Mouse (Mus musculus) telencephalon, adult 2 months (tissue): ENCODE results near the gene Srsf10.

Source experiments
- DNase-seq: peaks from one replicate; pipeline ENCODE4 v3.0.0-alpha.2; 2011; ENCODE audit warnings: low read depth, low spot score

Srsf10 gene

DNA sequence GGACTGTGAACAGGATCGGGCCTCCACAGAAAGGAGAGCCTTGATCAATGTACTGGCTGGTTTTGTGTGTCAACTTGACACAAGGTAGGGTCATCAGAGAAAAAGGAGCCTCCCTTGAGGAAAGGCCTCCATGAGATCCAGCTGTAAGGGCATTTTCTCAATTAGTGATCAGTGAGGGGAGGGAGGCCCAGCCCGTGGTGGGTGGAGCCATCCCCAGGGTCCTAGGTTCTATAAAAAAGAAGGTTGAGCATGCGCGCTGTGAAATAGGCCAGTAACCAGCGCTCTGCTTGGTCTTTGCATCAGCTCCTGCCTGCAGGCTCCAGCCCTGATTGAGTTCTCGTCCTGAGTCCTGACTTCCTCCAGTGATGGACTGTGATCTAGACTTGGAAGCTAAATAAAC, 29.0 kb downstream of the Srsf10 start:
- DNase-seq: no peak

GRCm38 (mm10) chr4:135885676-135886075, 30.1 kb downstream of the Srsf10 start:
- DNase-seq: no peak

DNA sequence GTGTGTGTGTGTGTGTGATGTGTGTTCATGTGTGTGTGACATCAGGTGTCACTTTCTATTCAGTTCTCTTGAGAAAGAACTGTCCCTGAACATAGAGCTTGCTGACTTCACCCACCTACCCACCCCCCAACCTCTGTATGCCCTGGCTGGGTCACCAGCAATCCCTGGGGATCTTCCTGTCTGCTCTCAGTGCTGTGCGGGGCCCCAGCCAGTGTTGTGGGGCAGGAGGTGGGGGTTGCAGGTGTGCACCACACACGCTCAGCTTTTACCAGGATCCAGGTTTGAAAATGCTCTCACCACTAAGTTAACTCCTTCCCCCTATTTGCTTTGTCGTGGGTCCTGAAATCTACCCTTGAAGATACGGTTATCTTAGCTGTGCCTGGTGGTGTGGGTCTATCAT, 30.6 kb downstream of the Srsf10 start:
- DNase-seq: no peak

- DNase-seq: no peak
Observed at GRCm38 (mm10) chr4:135888448-135889057, 33.0 kb downstream of the Srsf10 start.

DNA sequence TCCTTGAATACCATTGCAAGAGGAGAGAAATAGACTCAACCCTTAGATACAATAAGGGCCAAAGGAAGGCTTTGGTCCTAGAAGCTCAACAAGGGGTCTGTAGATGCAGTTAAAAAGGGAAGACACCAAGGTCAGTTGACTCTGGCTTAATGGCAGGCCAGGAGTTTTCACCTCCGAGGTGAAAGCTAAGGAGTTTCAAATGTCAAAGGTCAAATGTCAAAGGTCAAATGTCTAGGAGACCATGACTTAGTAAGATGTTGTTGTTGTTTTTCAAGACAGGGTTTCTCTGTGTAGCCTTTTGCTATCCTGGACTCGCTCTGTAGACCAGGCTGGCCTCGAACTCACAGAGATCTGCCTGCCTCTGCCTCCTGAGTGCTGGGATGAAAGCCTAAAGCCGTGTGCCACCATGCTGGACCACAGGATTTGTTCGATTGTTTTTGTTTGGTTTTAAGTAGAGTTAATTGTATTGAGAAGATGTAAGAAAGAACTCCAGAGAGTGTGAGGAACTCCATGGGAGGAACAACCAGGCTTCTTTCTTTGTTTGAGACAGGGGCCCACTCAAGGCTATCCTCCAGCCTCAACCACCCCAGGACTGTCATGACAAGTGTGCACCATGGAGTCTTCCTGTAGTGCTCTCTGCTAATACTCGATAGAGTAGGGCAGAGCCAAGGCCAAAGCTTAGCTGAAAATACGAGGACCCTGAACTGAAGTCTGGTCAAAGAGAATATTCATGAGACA, 33.8 kb downstream of the Srsf10 start:
- DNase-seq: no peak

DNA sequence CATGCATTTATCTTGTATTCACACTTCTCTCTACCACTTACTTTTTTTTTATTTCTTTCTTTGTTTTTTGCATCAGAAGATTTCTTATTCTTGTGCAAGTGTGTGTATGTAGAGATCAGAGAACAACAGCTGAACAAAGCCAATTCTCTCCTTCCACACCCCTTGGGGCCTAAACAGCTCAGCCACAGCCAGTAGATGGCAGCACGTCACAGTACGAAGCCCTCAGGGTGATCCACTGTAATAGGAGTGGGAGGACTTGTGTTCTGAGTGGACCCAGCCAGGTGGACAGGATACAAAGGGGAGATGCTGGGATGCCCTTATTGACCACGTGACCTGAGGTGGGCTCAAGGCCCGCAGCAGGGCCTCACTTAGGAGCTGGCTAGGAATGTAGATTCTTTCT, 34.3 kb downstream of the Srsf10 start:
- DNase-seq: no peak

- DNase-seq: no peak
Observed at GRCm38 (mm10) chr4:135891539-135891938, 36.0 kb downstream of the Srsf10 start.

- DNase-seq: no peak
Observed at GRCm38 (mm10) chr4:135892884-135893283, 37.3 kb downstream of the Srsf10 start.

- DNase-seq: no peak
Observed at GRCm38 (mm10) chr4:135895071-135895571, 39.6 kb downstream of the Srsf10 start, which contains the start of gene Cnr2. Gene Cnr2, plus strand, starts transcription at chr4:135895394.

DNA sequence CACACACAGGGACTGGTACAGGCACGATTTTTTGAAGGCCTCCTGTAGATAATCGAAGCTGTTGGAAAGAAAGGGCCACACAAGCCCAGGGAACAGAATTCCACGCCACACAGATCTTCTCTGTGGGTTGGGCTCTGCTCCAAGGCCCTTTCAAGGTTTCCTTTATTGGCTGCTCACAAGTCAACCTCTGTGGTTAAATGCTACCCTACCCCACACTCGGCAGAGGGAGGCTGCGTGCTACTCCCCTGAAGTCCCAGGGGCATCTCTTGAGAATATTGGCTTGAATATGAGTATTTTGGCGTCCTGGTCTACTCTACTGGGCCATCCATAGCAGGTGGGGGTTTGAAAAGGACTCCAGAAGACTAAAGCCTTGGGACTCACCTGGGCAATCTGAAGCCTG, 40.6 kb downstream of the Srsf10 start:
- DNase-seq: no peak

DNA sequence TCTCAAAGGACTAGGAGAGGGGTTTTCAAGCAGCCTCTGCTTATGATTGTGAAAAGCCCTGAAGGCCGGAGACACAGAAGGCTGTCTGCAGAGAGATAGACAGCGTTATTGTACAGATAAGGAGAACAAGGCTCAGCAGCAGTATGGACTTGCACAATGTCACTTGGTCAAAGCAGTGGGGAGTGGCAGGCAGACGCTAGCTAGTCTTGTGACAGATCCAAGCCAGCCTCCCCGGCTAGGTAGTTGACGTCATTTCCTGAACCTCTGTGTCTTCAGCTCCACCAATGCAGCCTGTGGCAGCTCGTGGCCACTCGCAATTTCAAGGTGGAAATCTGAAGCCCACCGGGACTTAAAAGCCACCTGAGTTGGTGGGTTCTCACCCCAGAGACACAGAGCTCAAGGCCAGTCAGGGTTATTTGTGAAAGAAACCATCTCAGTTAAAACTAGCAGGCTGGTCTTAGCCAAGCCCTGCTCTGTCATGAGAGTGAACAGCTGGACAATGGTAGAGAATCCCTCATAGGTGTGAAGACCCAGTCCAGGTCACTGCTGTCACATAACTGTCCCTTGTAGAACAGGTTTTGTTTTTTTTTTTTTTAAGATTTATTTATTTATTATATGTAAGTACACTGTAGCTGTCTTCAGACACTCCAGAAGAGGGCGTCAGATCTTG, 43.0 kb downstream of the Srsf10 start:
- no peak for DNase-seq

DNA sequence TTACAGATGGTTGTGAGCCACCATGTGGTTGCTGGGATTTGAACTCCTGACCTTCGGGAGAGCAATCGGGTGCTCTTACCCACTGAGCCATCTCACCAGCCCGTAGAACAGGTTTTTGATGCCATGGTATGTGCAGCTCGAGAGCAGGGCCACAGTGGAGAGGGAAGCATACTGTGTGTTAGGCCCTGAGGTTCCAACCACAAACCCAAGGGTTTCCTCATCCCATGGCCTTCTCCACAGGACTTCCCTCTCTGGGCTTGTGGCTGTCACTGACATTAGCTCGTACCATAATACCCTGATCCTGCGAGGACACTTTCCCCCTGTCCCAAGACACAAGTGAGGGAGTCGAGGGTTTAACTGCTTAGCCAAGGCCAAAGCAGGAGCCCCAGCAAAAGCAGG, 43.5 kb downstream of the Srsf10 start:
- no peak for DNase-seq

GRCm38 (mm10) chr4:135900008-135900407, 44.5 kb downstream of the Srsf10 start:
- DNase-seq: no peak

DNA sequence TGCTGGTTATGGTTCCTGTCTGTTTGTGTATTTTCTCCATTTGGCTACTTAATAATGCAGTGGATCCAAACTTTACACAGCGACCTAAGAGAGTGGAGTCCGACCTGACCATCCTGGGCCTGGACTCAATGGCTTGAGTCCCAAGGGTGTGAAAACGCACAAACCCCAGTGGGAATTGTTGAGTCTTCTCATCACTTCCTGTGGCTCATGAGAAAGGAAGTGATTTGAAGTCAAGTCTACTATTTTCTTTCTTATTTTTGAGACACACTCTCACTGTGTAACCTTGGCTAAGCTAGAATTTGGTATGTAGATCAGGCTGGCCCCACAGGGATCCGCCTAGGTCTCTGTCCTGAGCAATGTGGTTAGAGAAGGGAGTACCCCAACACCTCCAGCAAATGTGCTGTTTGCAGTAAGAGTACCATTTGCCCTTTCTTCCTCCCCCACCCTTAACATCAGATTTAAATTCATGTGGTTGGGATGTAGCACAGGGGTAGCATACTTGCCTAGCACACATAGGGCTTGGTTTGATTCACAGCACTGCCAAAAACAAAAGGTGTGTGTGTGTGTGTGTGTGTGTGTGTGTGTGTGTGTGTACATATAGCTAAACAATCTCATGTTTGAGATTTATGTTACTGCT, 47.2 kb downstream of the Srsf10 start:
- DNase-seq: no peak

GRCm38 (mm10) chr4:135904810-135905209, 49.3 kb downstream of the Srsf10 start:
- no peak for DNase-seq

DNA sequence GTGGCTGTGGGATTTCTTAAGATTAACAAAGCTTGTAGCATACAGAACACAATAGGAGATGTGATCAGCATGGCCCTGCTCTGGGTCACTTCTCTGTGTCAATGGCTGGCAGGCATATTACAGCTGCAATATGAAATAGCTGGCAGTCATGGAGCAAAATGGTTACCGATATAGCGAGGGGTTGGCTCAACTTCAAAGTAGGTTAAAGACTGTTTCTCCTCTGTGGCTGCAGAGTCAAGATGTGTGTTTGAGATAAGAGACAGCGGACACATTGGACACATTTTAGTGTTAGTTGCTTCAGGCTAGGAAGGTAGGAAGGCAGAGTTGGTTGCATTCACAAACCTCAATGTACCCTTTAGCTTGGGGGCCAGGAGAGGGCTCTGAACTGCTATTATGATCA, 51.1 kb downstream of the Srsf10 start:
- no peak for DNase-seq

GRCm38 (mm10) chr4:135909326-135910066, 53.9 kb downstream of the Srsf10 start:
- no peak for DNase-seq

DNA sequence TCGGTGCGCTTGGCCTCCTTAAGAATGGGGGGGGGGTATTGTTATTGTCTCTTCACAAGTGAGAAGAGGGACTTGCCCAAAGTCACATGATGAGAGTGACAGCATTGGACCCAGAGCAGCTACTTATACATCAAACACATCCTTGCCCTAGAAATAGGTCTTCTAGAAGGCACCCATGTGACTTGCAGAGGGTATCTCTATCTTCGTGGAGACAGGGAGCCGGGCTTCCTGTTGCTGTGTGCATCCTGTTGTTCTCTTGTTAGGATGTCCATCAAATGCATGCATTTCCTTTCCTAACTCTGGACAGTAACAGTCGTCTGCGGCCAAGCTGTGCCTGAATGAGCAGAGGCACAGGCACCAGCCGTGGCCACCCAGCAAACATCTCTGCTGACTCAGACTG, 56.0 kb downstream of the Srsf10 start:
- DNase-seq: no peak

- no peak for DNase-seq
Observed at GRCm38 (mm10) chr4:135912164-135912563, 56.6 kb downstream of the Srsf10 start.

GRCm38 (mm10) chr4:135912835-135913234, 57.3 kb downstream of the Srsf10 start:
- DNase-seq: no peak

- DNase-seq: no peak
Observed at GRCm38 (mm10) chr4:135913433-135913832, 57.9 kb downstream of the Srsf10 start.
